Comparison of ENCODE assay signal across 11 mouse cellular contexts in the genomic region with DNA sequence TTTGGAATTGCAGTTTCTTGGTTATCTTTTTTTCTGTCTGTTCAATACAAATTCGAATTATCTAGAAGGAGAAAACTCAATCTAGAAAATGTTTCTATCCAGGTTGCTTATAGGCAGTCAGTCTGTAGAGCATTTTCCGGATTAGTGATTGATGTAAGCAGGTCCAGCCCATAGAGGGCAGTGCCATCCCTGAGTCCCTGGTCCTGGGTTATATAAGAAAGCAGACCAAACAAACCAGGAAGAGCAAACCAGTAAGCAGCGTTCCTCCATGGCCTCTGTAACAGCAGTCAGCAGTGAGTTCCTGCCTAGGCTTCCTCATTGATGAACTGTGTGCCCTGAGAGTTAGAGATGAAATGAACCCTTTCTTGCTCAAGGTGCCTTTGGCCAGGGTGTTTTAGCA.
DNase-seq lines count a peak whose midpoint lies in the region; TF ChIP-seq lines count a peak whose summit lies in the region.
"Had no signal": no experiment of that assay in that cellular context is flagged by ENCODE, and none has a peak within 500 bp of the region (broad histone marks: within the 10 kb centered on the region; RNA-seq: fewer than 3 reads in every experiment).

No protein-coding gene starts in this region.

- H3K27ac ChIP-seq in layer of hippocampus, adult 2 months, result no peak overlapping the region
- no peak overlapping the region for H3K27ac ChIP-seq in CH12.LX (ENCODE audit: insufficient read depth, low read depth)
- no peak overlapping the region for H3K27ac ChIP-seq in cortical plate, adult 2 months (ENCODE audit: insufficient read depth, low read length)
- H3K27ac ChIP-seq: hindbrain, embryonic 15.5 days had no signal

- peaks cover 0 to 8% of the 10 kb centered on the region in 2 experiments; a peak in 2 of 4 replicates for H3K4me1 ChIP-seq in CH12.LX (ENCODE audit: control insufficient read depth in 1 of 2, insufficient read depth in 2 of 2)
- H3K4me1 ChIP-seq in cortical plate, adult 2 months (ENCODE audit: control insufficient read depth, insufficient read depth, low read length), result peaks cover under 1% of the 10 kb centered on the region
- H3K4me1 ChIP-seq: hindbrain, embryonic 15.5 days had no signal

- DNase-seq in heart, adult 11 months, result peak; percentile 65
- DNase-seq in heart, adult 18-20 months, result no peak
- no peak for DNase-seq in layer of hippocampus, adult 2 months (ENCODE audit: low spot score in 2 of 2)
- DNase-seq in layer of hippocampus, adult 8-10 months (ENCODE audit: low spot score in 2 of 2), result no peak
- DNase-seq in CH12.LX (ENCODE audit: extremely low read depth), result peak; percentile 21
- no peak for DNase-seq in gastrocnemius, postnatal 14 days
- no peak for DNase-seq in urinary bladder, postnatal 36 days (ENCODE audit: low spot score in 2 of 2)
- DNase-seq: adrenal gland, adult 8-10 months; cerebellum, adult 11-12 months had no signal

- dilution Hi-C loops in CH12.LX (cut with MboI; ENCODE audit: extremely low pct_ligation_motif_present, extremely low pct_unique_long_range_greater_than_20kb, low sequenced_read_pairs), result no loop called here

- no peak for TF ChIP-seq POLR2A in CH12.LX (IDR thresholded peaks at IDR 0.05; ENCODE audit: low read depth, low read length)
- no peak for TF ChIP-seq POLR2A in cortical plate, adult 2 months (IDR thresholded peaks at IDR 0.05; ENCODE audit: extremely low read depth, insufficient read depth, low read length)

- intact Hi-C loops in gastrocnemius, postnatal 14 days (cut with DNase I; ENCODE audit: low total_unique reads), result no loop called here

- TF ChIP-seq RAD21 in CH12.LX (IDR thresholded peaks at IDR 0.05; ENCODE audit: low read depth, low read length), result peak; percentile 29

- H3K9me3 ChIP-seq in CH12.LX (replicated peaks; ENCODE audit: low read length), result no peaks in the 10 kb centered on the region
- H3K9me3 ChIP-seq: hindbrain, embryonic 15.5 days had no signal

- H3K4me3 ChIP-seq in layer of hippocampus, adult 2 months, result no peak overlapping the region
- H3K4me3 ChIP-seq in CH12.LX (replicated peaks in 1 of 3; ENCODE audit: low read depth in 2 of 3, low read length in 2 of 3, poor library complexity in 1 of 3), result no peak overlapping the region
- H3K4me3 ChIP-seq in cortical plate, adult 2 months (ENCODE audit: insufficient read depth, low read length), result no peak overlapping the region
- H3K4me3 ChIP-seq: hindbrain, embryonic 15.5 days had no signal

- H3K79me2 ChIP-seq in CH12.LX (replicated peaks; ENCODE audit: control insufficient read depth, extremely low read depth, insufficient read depth, poor library complexity, severe bottlenecking), result no peaks in the 10 kb centered on the region

- no peak for TF ChIP-seq EP300 in CH12.LX (IDR thresholded peaks at IDR 0.05; ENCODE audit: low read length)

- no peak overlapping the region for H3K9ac ChIP-seq in CH12.LX (ENCODE audit: insufficient read depth, low read depth)
- H3K9ac ChIP-seq: hindbrain, embryonic 15.5 days had no signal

- no peak overlapping the region for H3K4me2 ChIP-seq in CH12.LX (ENCODE audit: insufficient read depth, low read depth, poor library complexity, severe bottlenecking)
- H3K4me2 ChIP-seq: hindbrain, embryonic 15.5 days had no signal

- in situ Hi-C loops in CH12.LX (cut with MboI; ENCODE audit: low pct_ligation_motif_present, low pct_unique_long_range_greater_than_20kb, low sequenced_read_pairs), result no loop called here

- no peaks in the 10 kb centered on the region for H3K27me3 ChIP-seq in CH12.LX (replicated peaks)
- H3K27me3 ChIP-seq: hindbrain, embryonic 15.5 days had no signal

- TF ChIP-seq CTCF in layer of hippocampus, adult 2 months (conservative IDR thresholded peaks at IDR 0.05), result peak; percentile 62
- TF ChIP-seq CTCF in CH12.LX (conservative IDR thresholded peaks at IDR 0.05 in 1 of 2, IDR thresholded peaks at IDR 0.05 in 1 of 2; ENCODE audit: low read depth in 2 of 2, low read length in 2 of 2), result peak in 1 of 2 experiments; percentile 42; a peak in 2 of 4 replicates
- TF ChIP-seq CTCF in cortical plate, adult 2 months (IDR thresholded peaks at IDR 0.05; ENCODE audit: extremely low read depth, insufficient read depth, low read length), result peak; percentile 24; the same call in 1 of the 2 replicates

- no peaks in the 10 kb centered on the region for H3K36me3 ChIP-seq in CH12.LX (replicated peaks in 1 of 2; ENCODE audit: control insufficient read depth in 1 of 2, insufficient read depth in 1 of 2, low read length in 1 of 2)
- H3K36me3 ChIP-seq: hindbrain, embryonic 15.5 days had no signal

TF ChIP-seq in CH12.LX, 34 proteins besides CTCF, POLR2A, EP300 and RAD21:
- TF ChIP-seq MEF2A (IDR thresholded peaks at IDR 0.05; ENCODE audit: borderline replicate concordance, low read depth, low read length) (no peak), ELF1 (IDR thresholded peaks at IDR 0.05; ENCODE audit: low read depth, low read length) (peak; percentile 52)
TF ChIP-seq in CH12.LX: peak in this region for 1.

Comparison
In these comparisons a context has a peak if more than half of its experiments do, and no peak if none do; other contexts are left out.
1. DNase-seq: peak in heart, adult 11 months (single experiment) and CH12.LX (single experiment); none in heart, adult 18-20 months (0 of 2), layer of hippocampus, adult 2 months (0 of 2), layer of hippocampus, adult 8-10 months (0 of 2), gastrocnemius, postnatal 14 days (single experiment) and urinary bladder, postnatal 36 days (0 of 2).